Mouse (Mus musculus) embryonic stem cell, embryonic (primary cell): ENCODE results near the gene D5Ertd579e.
"Not testable (repeated sequence)": the region's sequence is repeated elsewhere in the genome, so short reads cannot be mapped to it uniquely, and the experiment has no call there.

Source experiments
- CTCF ChIA-PET, 4 experiments: fragments of 300-600 bp in 2 of 4; fragments of 350-600 bp in 2 of 4; sonication (Branson Sonifier 250); formaldehyde crosslinking; loops; one replicate each; lab custom pipeline; 2022; ENCODE audit warnings: inconsistent platforms in 2 of 4; lab: Charles Lee
- POLR2A ChIA-PET, 4 experiments: fragments of 300-600 bp in 2 of 4; fragments of 350-600 bp in 2 of 4; sonication (Branson Sonifier 250); formaldehyde crosslinking; loops; one replicate each; lab custom pipeline; 2022; ENCODE audit warnings: antibody characterized with exemption in 4 of 4, inconsistent platforms in 1 of 4; lab: Charles Lee

D5Ertd579e gene

GRCm38 (mm10) chr5:36675466-36675865, 20.4 kb downstream of the D5Ertd579e start:
- CTCF ChIA-PET = no interaction called here
- POLR2A ChIA-PET = interaction anchor here in 2 of 4 experiments (0.7 to 1.7 kb wide), 5 partner anchors 17 to 314 kb away, joined by 3 to 4 read pairs (median 3); partner anchors contain the start of genes Grpel1 (in 2 of the 2) and Wfs1 (in 1 of the 2)

DNA sequence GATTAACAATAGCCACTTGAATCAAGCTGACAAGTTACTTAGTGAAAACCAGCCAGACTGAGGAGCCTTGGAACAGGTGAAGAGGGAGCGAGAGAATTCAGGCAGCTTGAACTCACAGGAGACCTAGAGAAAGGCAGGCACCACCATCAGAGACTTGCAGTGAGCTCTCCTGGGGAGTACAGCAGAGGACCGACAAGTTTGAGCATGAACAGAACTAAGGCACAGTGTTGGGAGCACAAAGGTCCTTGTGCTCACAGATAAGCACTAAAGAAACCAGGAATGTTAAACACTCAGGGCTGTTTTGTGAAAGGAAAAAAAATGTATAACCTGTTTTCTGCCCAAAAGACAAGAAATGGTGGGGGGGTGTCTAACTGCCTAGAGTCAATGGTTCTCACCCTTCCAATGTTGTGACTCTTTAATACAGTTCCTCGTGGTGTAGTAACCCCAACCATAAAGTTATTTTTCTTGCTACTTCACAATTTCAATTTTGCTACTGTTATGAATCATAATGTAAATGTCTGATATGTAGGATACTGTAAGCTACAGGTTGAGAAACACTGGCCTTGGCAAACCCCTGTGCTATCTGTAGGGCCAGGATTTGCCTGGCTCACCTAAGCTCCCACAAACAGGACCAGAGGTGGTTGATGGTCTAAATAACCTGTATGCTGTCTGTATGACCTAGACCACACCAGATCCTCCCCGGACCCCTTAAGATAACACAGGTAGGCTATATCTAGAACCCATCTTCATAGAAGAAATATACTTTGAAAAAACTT, 21.0 kb downstream of the D5Ertd579e start:
- ChIA-PET CTCF (interaction anchor here in 1 of 4 experiments (0.6 kb wide), 1 partner anchor 281 kb away, joined by 8 read pairs; no protein-coding TSS in a partner anchor), POLR2A (interaction anchor here in 1 of 4 experiments (1.1 kb wide), 1 partner anchor 210 kb away, joined by 3 read pairs; the partner anchor contains the start of gene Grpel1)

GRCm38 (mm10) chr5:36669021-36670008, 26.5 kb downstream of the D5Ertd579e start:
- CTCF ChIA-PET = no interaction called here
- POLR2A ChIA-PET = interaction anchor here in 3 of 4 experiments (0.6 to 1.5 kb wide), 4 partner anchors 11 to 43 kb away, joined by 3 to 4 read pairs (median 3); no protein-coding TSS in a partner anchor

GRCm38 (mm10) chr5:36668572-36668971, 27.3 kb downstream of the D5Ertd579e start:
- ChIA-PET CTCF (no interaction called here), POLR2A (interaction anchor here in 2 of 4 experiments (0.6 to 1.1 kb wide), 3 partner anchors 8 to 79 kb away, joined by 3 read pairs; partner anchors contain the start of gene Bloc1s4 (in 1 of the 2))

DNA sequence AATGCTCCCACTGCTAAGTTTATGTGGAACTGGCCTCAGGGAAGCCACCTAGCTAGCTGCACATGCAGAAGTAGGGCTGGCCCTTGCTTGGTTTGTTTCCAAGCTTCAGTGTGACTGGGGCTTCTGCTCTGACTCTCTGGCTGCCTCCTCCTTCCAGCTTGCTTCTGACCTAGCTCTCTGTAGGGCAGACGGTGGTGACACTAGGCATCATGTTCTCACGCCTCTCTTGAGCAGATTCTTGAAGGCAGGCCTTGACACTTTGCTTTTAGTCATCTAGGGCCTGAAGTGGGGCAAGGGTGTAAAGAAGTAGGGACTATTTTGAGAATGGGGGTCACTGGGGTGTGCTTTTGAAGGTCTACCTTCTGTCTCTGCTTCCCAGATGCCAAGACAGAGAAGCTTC, 27.8 kb downstream of the D5Ertd579e start:
- POLR2A ChIA-PET = interaction anchor here in 2 of 4 experiments (0.8 to 1.1 kb wide), 2 partner anchors 9 to 80 kb away, joined by 3 read pairs; partner anchors contain the start of gene Bloc1s4 (in 1 of the 2)
- CTCF ChIA-PET = not testable (repeated sequence)

GRCm38 (mm10) chr5:36667165-36667564, 28.7 kb downstream of the D5Ertd579e start:
- ChIA-PET POLR2A (interaction anchor here in 1 of 4 experiments (0.6 kb wide), 1 partner anchor 221 kb away, joined by 3 read pairs; no protein-coding TSS in a partner anchor), CTCF (no interaction called here)

- POLR2A ChIA-PET = interaction anchor here in 1 of 4 experiments (0.6 kb wide), 1 partner anchor 27 kb away, joined by 3 read pairs; no protein-coding TSS in a partner anchor
- CTCF ChIA-PET = interaction anchor here in 1 of 4 experiments (0.5 kb wide), 1 partner anchor 84 kb away, joined by 3 read pairs; no protein-coding TSS in a partner anchor
Observed at GRCm38 (mm10) chr5:36666699-36667098, 29.1 kb downstream of the D5Ertd579e start.

- POLR2A ChIA-PET = interaction anchor here in 2 of 4 experiments (0.9 to 1.4 kb wide), 2 partner anchors 16 to 91 kb away, joined by 3 read pairs; no protein-coding TSS in a partner anchor
- CTCF ChIA-PET = interaction anchor here in 1 of 4 experiments (0.6 to 0.7 kb wide), 3 partner anchors 20 to 258 kb away, joined by 3 to 4 read pairs (median 3); no protein-coding TSS in a partner anchor
Observed at GRCm38 (mm10) chr5:36663329-36663728, 32.5 kb downstream of the D5Ertd579e start.

- POLR2A ChIA-PET, CTCF ChIA-PET: not testable (repeated sequence)
Observed at GRCm38 (mm10) chr5:36660977-36661760, 34.7 kb downstream of the D5Ertd579e start.

- ChIA-PET POLR2A (interaction anchor here in 1 of 4 experiments (1.3 to 1.7 kb wide), 2 partner anchors 11 to 43 kb away, joined by 4 read pairs; no protein-coding TSS in a partner anchor), CTCF (no interaction called here)
Observed at GRCm38 (mm10) chr5:36625612-36626011, 70.2 kb downstream of the D5Ertd579e start.

- CTCF ChIA-PET = no interaction called here
- POLR2A ChIA-PET = interaction anchor here in 1 of 4 experiments (0.6 kb wide), 1 partner anchor 172 kb away, joined by 3 read pairs; no protein-coding TSS in a partner anchor
Observed at GRCm38 (mm10) chr5:36623670-36624069, 72.2 kb downstream of the D5Ertd579e start.

DNA sequence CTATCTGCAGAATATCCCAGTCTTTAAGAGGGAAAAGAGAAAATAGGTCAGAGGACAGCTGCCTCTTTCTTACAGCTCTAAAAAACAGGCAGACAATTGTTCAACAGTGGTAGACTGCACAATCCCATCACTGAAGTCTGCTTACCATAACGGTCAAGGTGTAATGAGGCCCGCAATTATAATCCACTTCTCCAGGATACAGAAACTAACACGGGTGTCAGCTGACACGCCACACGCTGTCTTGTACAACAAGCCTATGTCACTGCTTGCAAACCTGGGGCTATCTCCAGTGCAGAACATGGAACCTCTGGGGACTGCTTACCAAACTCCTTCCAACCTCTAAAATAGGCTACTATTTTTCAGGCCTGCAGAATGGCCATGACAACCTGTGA, 74.8 kb downstream of the D5Ertd579e start:
- ChIA-PET POLR2A (no interaction called here), CTCF (no interaction called here)

DNA sequence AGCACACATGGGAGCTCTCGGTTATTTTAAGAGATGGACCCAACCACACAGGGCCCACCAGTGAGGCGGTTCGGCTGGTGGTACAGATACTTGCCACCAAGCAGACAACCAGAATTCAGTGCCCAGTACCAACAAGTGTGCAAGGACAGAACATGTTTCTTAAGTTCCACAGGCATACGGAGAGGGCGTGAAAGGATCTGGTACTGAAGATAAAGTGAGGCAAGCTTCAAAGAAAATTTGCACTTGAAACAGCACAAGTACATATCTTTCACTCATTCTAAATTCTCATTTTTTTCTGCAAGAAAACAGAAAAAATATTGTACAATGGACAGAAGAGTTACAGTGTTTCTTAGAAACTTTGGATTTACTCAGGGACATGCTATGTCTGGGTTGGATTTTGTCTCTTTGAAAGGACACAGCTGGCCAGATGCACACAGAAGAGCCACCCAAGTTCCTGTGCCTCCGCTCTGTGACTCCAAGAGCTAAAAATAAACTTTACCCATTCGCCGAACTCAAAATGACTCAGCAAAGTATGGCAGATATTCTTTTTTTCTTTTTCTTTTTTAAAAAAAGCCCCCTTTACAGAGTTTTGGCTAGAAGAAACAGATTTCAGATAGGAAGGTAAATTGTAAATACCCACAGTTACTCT, 75.3 kb downstream of the D5Ertd579e start:
- ChIA-PET POLR2A (interaction anchor here in 1 of 4 experiments (0.8 kb wide), 1 partner anchor 73 kb away, joined by 3 read pairs; no protein-coding TSS in a partner anchor), CTCF (no interaction called here)

- ChIA-PET POLR2A (no interaction called here), CTCF (no interaction called here)
Observed at GRCm38 (mm10) chr5:36618890-36619289, 76.9 kb downstream of the D5Ertd579e start.

DNA sequence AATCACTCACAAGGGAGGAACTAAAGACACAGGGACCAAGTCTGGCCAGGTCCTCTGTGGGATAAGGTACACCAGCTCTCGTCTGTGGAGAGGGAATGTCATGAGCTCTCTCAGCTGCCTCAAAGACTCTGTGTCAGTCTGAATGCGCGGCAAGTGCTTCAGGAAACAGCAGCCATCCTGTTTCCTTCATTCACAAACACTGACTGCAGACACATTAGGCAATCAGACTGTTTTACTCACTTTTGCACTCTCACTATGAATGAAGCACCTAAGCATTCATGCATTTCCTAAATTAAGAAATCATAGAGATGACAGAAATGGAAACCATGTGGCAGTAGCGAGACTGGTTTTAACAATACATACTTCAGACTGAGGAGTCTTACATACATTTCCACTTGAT, 77.5 kb downstream of the D5Ertd579e start:
- ChIA-PET POLR2A (interaction anchor here in 1 of 4 experiments (0.7 kb wide), 1 partner anchor 124 kb away, joined by 3 read pairs; no protein-coding TSS in a partner anchor), CTCF (interaction anchor here in 1 of 4 experiments (0.6 to 0.9 kb wide), 2 partner anchors 15 to 45 kb away, joined by 3 to 5 read pairs; no protein-coding TSS in a partner anchor)

DNA sequence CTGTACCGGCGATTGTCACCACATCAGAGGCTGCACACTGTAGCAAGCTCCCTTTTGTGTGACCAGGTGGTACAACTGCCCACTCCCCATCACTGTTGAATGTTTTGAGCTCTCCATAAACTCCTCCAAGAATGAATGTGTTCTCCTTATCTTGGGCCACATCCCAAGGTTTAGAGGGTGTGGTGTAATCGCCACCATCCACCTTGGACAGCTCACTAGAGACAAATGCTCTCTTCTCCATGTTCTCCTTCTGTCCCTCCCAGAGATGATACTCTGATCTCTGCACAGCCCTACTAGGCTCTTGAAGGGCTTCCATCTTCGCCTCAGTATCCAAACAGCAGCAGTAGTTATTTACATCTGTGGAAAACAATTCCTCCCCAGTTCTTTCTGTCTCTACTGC, 81.7 kb downstream of the D5Ertd579e start:
- CTCF ChIA-PET = interaction anchor here in 1 of 4 experiments (0.7 kb wide), 1 partner anchor 116 kb away, joined by 3 read pairs; no protein-coding TSS in a partner anchor
- POLR2A ChIA-PET = interaction anchor here in 1 of 4 experiments (0.6 to 1.3 kb wide), 4 partner anchors 11 to 149 kb away, joined by 3 to 4 read pairs (median 4); partner anchors contain the start of genes Grpel1 and Tbc1d14
